Mouse (Mus musculus) liver, postnatal 0 days (tissue): ENCODE measurements around the gene Skp1a. TPM values are rescaled to one million over a fixed set of nuclear protein-coding genes. Genes with fewer than 3 reads are reported as not detected.
A peak's percentile ranks its signal among the peaks of the same experiment; 100 is the strongest.

Experiments
- ATAC-seq: fragments of 200-750 bp; cut with Nextera tagmentation; 2 replicates; pipeline ENCODE4 v1.8.0; 2017; ENCODE audit warnings: mild to moderate bottlenecking, moderate library complexity
- DNase-seq: peaks from one replicate; pipeline ENCODE4 v3.0.0-alpha.2; 2016
- H3K27ac ChIP-seq: fragments of 300-500 bp; sonication (generic); 2 replicates; pipeline ENCODE4 v1.5.1; 2014; ENCODE audit warnings: antibody characterized with exemption, moderate library complexity, mild to moderate bottlenecking, low read depth
- H3K27me3 ChIP-seq: fragments of 300-500 bp; sonication (generic); 2 replicates; pipeline ENCODE4 v1.6.1; 2014; ENCODE audit warnings: low read length, control low read depth, mixed read lengths; ENCODE audit not compliant: insufficient read depth
- H3K36me3 ChIP-seq: fragments of 300-500 bp; sonication (generic); replicated peaks from 2 replicates; pipeline ENCODE4 v1.6.1; 2014; ENCODE audit warnings: mild to moderate bottlenecking, control low read depth, low read length, moderate library complexity, mixed read lengths; ENCODE audit not compliant: insufficient read depth
- H3K4me1 ChIP-seq: fragments of 300-500 bp; sonication (generic); 2 replicates; pipeline ENCODE4 v1.6.1; 2014; ENCODE audit warnings: antibody characterized with exemption, mild to moderate bottlenecking, control low read depth; ENCODE audit not compliant: insufficient read depth
- H3K4me2 ChIP-seq: fragments of 300-500 bp; sonication (generic); 2 replicates; pipeline ENCODE4 v1.6.1; 2014; ENCODE audit warnings: low read depth, mild to moderate bottlenecking, low read length, moderate library complexity, mixed read lengths
- H3K4me3 ChIP-seq: fragments of 300-500 bp; sonication (generic); 2 replicates; pipeline ENCODE4 v1.5.1; 2014; ENCODE audit warnings: low read depth, low read length
- H3K9ac ChIP-seq: fragments of 300-500 bp; sonication (generic); replicated peaks from 2 replicates; pipeline ENCODE4 v1.6.1; 2014; ENCODE audit warnings: mild to moderate bottlenecking, moderate library complexity
- H3K9me3 ChIP-seq: fragments of 300-500 bp; sonication (generic); 2 replicates; pipeline ENCODE4 v1.6.1; 2016; ENCODE audit warnings: mild to moderate bottlenecking, control low read depth, low read length, mixed read lengths
- CTCF ChIP-seq: sonication (generic); IDR thresholded peaks from 2 replicates; pipeline ENCODE4 v1.5.1; 2016; ENCODE audit warnings: antibody characterized with exemption, low read depth
- EP300 ChIP-seq: IDR thresholded peaks from 2 replicates; pipeline ENCODE4 v1.6.1; 2016; ENCODE audit warnings: antibody characterized with exemption, low read depth, mild to moderate bottlenecking
- WGBS: fragments of 180-500 bp; shearing (Covaris S2); extraction: QIAGEN DNeasy Blood & Tissue Kit; methylation state at CpG from one replicate; pipeline ENCODE4 v1.1.7; 2014; ENCODE audit not compliant: insufficient replicate concordance; 5-methylcytosine and 5-hydroxymethylcytosine counted together
- polyA plus RNA-seq: library from polyadenylated mRNA; unstranded; fragments of >200 nt; fragmentation: Nextera tagmentation; extraction: Ambion mirVana; gene quantifications from 2 replicates; pipeline ENCODE4 v1.2.1, GENCODE M21; 2015

Gene Skp1a
- polyA plus RNA-seq, 1 experiment from 2014 or later = 289 TPM

- Histone ChIP-seq H3K27ac (no peak overlapping the region), H3K4me3 (no peak overlapping the region), H3K4me2 (no peak overlapping the region), H3K4me1 (0 out of 2 replicates have a peak, but pooled peaks cover 3% of the 10 kb centered on the region), H3K9me3 (no peaks in the 10 kb centered on the region), H3K9ac (no peak overlapping the region), H3K27me3 (no peaks in the 10 kb centered on the region), H3K36me3 (no peaks in the 10 kb centered on the region)
- 30% methylated on average over 5 of the region's 5 CpGs for WGBS
- DNase-seq (peak; percentile 71), ATAC-seq (no peak)
- TF ChIP-seq EP300 (no peak), CTCF (peak; percentile 83)
Measured at GRCm38 (mm10) chr11:52261937-52262336, 30.1 kb downstream of the Skp1a start.

DNA sequence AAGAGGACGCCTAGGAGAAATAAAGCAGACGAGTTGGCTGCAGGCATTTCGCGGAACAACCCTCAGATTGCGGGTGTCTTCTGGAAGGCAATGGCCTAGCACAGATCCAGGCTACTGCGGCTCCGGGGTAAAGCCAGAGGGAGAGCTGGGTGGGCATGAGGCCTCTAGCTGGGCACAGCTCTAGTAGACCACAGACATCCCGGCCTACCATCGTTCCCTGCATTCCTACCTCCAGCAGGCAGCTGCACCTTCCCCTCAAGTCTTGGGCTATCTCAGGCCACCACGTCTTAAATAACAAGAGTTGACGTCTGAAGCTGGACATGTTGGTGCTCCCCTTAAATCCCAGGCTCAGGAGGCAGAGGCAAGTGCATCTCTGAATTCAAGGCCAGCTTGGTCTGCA lies 30.5 kb downstream of the Skp1a start:
- Histone ChIP-seq H3K9me3 (no peaks in the 10 kb centered on the region), H3K27ac (no peak overlapping the region), H3K4me2 (no peak overlapping the region), H3K4me3 (no peak overlapping the region), H3K27me3 (no peaks in the 10 kb centered on the region), H3K36me3 (no peaks in the 10 kb centered on the region), H3K4me1 (0 out of 2 replicates have a peak, but pooled peaks cover 3% of the 10 kb centered on the region), H3K9ac (no peak overlapping the region)
- DNase-seq (peak; percentile 9), ATAC-seq (no peak)
- TF ChIP-seq CTCF (no peak), EP300 (no peak)
- 84% methylated on average over 11 of the region's 11 CpGs for WGBS

DNA sequence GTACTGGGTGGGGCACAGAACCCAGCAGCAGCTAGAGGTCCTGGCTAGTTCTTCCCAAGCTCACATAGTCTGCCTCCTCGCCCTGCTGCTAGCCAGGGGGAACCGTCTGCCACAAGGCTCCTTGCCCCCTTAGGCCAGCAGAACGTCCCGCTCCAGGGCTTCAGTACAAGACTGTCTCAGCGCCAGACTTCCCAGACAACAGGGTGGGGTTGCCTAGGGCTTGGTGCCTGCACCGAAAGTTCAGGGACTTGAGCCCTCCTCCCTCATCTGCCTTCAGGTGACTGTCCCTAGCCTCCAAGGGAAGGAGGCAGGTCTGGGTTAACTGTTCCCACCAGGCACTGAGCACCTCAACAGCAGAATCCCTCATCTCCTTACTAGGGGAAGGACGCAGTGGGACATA lies 33.1 kb downstream of the Skp1a start:
- H3K9me3 ChIP-seq = no peaks in the 10 kb centered on the region
- H3K27me3 ChIP-seq = no peaks in the 10 kb centered on the region
- H3K27ac ChIP-seq = no peak overlapping the region
- H3K9ac ChIP-seq = no peak overlapping the region
- DNase-seq (no peak), ATAC-seq (no peak)
- TF ChIP-seq CTCF = no peak
- TF ChIP-seq EP300 = no peak
- H3K4me2 ChIP-seq = no peak overlapping the region
- 69% methylated on average over 7 of the region's 7 CpGs for WGBS
- no peak overlapping the region for H3K4me3 ChIP-seq
- no peaks in the 10 kb centered on the region for H3K36me3 ChIP-seq
- peaks cover 9% of the 10 kb centered on the region for H3K4me1 ChIP-seq

- 25% methylated on average over 12 of the region's 12 CpGs for WGBS
- H3K9ac ChIP-seq = no peak overlapping the region
- ATAC-seq = no peak
Measured at GRCm38 (mm10) chr11:52265616-52266307, 34.0 kb downstream of the Skp1a start.

GRCm38 (mm10) chr11:52267271-52267670 lies 35.5 kb downstream of the Skp1a start:
- DNase-seq (no peak), ATAC-seq (no peak)
- WGBS = 73% methylated on average over 5 of the region's 5 CpGs
- Histone ChIP-seq H3K9me3 (no peaks in the 10 kb centered on the region), H3K9ac (no peak overlapping the region), H3K27me3 (no peaks in the 10 kb centered on the region), H3K4me1 (peaks cover 9% of the 10 kb centered on the region), H3K36me3 (no peaks in the 10 kb centered on the region), H3K4me3 (no peak overlapping the region), H3K4me2 (no peak overlapping the region), H3K27ac (no peak overlapping the region)
- TF ChIP-seq EP300 (no peak), CTCF (no peak)

More at GRCm38 (mm10) chr11:52265616-52266307, 34.0 kb downstream of the Skp1a start:
- no peak for TF ChIP-seq EP300
- no peak for TF ChIP-seq CTCF
- Histone ChIP-seq H3K27me3 (no peaks in the 10 kb centered on the region), H3K27ac (no peak overlapping the region), H3K4me2 (no peak overlapping the region), H3K4me1 (peaks cover 9% of the 10 kb centered on the region), H3K9me3 (no peaks in the 10 kb centered on the region), H3K36me3 (no peaks in the 10 kb centered on the region), H3K4me3 (no peak overlapping the region)
- no peak for DNase-seq

GRCm38 (mm10) chr11:52268104-52268835 lies 36.5 kb downstream of the Skp1a start:
- DNase-seq (no peak), ATAC-seq (peak; percentile 54)
- Histone ChIP-seq H3K9ac (no peak overlapping the region), H3K9me3 (no peaks in the 10 kb centered on the region), H3K36me3 (no peaks in the 10 kb centered on the region), H3K27me3 (no peaks in the 10 kb centered on the region), H3K4me2 (no peak overlapping the region), H3K27ac (peak overlapping the region; percentile 60; the same call in 1 of the 2 replicates), H3K4me1 (peaks cover 13% of the 10 kb centered on the region), H3K4me3 (no peak overlapping the region)
- TF ChIP-seq CTCF (no peak), EP300 (no peak)
- 38% methylated on average over 7 of the region's 7 CpGs for WGBS
